Mouse (Mus musculus) ZHBTc4 (cell line): ENCODE measurements at regions not wholly inside any gene's neighbourhood (a gene's known extent, or its start where the extent isn't known, plus 50 kb on each side); places are given as distances from the start of the nearest gene placed in this dataset.

Source experiments
- DNase-seq: peaks from one replicate; pipeline ENCODE4 v3.0.0-alpha.2; 2011; ENCODE audit warnings: low read depth, low spot score

DNA sequence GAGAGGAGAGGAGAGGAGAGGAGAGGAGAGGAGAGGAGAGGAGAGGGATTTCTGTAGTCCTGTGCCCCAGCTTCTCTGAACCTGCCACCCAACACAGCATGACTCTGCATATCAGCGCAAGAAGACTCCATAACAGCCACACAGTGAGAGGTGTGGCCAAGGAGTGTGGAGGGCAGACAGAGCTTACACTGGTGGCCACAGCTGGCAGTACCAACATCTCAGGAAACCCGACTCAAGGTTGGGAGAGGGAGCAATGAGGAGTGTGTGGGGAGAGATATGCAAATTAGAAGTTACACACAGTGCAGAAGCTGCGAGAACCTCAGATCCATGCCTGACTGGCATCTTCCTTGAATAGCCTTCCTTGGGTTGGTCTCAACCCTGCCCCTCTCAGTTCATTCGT, 63.5 kb upstream of the Vps8 start:
- no peak for DNase-seq

DNA sequence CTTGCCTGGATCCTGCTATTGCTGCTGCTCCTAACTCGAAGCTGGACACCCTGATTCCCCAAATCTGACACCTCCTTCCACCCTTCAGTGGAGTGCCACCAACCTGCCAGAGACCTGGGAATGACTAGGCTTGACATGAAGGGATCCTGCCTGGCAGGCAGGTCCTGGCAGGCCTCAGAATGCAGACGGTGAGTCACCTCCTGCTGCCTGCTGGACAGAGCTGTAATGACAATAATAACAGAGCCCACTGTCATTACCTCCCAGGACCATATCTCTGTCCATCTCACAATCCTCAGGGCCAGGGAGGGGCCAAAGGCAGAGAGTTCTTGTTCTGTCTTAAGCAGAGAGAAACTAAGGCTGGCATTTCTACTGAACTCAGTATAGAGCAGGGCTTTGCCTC, 61.5 kb upstream of the Vps8 start:
- no peak for DNase-seq

DNA sequence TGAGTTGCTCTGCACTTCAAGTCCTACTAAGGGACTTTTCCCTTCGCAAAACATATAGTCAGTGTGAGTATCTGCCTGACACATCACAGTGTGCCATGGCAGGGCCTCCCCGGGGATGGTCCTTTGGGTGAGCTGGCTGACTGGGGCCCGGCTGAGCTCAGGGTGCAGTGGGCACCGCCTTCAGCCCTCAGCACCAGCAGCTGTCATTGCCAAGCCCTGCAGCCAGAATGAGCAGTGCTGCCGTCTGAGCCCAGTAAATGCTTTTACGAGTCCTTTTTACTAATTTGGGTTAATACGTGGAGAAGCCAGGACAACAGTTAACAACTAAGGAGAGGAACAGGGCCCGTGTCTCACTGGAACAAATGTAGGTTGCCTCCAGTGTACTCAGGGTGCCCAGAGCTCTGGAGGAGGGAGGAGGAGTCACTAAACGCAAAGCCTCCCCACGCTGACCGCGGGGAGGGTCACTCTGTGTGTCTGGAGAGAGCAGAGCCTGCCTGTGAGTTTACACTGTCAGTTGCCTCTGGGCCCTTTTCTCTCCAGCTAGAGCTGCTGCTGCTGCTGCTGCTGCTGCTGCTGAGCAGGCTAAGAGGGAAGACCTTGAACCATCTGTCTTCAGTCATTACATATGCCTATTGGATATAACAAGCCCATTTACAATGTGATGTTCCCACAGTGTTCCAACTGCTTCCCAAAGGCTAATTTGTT, 60.1 kb upstream of the Vps8 start:
- DNase-seq = no peak

DNA sequence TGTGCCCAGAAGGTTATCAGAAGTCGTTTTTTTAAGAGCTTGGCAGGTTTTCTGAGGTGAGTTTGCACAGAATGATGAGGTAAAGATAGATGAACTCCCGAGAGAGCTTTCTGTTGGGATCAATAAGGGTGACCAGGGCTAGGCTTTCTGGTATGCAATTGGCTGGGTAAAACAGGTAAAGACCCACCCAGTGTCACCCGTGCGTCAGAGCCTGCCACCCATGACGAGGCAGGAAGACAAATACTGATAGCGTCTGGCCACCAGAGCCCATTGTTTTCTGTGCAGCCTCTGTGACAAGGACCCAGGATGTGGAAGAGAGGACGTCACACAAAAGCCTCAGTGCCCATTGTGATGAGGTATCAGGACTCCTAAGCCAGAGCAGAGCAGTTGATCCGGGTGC, 58.0 kb upstream of the Vps8 start:
- DNase-seq = no peak

DNA sequence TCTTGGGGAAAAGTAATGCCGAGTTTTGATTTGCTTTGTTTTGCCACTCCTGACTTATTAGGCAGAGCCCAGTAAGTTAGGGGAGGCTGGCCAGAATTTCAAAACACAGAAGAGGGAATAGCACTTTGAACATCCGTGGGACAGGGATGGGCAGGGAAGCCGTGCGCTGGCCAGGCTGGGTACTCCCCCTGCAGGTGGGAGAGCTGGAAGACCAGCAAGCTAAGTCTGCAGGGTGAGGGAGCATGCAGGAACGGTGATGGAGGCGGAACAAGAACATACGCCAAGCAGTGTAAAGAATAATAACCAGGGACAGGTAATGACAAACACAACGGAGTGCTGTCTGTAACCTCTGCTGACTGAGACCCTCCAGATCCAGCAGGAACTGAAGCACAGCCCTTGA, 55.5 kb upstream of the Vps8 start:
- peak; percentile 35 for DNase-seq

DNA sequence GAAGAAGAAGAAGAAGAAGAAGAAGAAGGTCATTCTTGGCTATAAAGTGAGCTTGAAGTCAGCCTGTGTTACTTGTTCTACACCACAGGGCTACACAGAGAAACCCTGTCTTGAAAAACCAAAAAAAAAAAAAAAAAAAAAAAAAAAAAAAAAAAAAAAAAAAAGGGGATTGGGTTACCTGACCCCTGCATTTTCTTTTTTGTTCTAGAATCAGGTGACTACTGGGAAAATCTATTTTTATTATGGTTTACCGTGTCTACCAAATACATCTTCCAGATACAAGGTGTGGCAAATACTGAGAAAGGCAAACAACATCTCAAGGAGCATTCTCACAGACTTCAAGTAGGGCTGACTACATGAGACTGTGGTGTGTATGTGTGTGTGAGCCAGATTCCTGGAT, 54.1 kb upstream of the Vps8 start:
- no peak for DNase-seq

DNA sequence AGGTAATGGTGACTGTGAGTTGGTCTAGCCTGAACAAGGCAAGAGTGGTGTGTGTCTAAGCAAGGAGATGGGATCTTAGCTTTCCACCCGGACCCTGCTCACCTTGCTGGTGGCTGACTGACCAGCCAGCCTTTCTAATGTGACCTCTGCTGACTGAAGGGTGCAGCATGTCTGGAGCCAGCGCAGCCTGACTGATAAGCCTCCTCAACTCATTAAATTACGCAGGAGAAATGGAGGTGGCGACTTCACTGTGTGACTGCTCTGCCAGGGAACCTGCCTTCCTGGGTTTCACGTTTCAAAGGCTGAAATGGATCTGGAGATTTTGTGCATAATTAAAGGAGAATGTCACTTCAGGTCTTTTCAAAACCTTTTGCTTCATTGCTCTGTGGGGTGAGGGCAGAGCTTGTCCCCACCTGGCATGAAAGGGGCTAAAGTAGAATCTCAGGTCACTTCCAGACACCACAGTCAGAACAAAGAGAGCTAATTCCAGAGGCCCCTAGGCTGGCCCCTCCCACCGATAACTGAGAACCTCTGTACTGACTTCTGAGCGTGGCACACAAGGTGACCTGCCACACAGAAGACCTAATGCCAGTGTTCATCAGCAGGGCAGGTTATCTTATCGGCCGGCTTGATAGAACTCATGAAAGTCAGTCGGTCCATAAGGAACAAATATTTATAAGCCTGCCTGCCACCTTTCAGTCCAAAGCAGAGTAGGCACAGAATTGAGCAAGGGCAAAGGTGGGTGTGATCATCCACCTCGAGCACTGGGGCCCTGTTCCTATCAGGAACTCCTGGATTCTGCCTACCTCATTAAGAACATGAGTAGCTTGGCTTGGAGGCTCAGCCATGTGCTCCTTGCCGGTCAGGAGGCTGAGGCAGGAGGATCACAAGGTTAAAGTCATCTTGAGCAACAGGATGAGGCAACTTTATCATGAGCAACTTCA, 53.1 kb upstream of the Vps8 start:
- no peak for DNase-seq
